Comparison of ENCODE assay signal across 32 mouse cellular contexts in the genomic region with DNA sequence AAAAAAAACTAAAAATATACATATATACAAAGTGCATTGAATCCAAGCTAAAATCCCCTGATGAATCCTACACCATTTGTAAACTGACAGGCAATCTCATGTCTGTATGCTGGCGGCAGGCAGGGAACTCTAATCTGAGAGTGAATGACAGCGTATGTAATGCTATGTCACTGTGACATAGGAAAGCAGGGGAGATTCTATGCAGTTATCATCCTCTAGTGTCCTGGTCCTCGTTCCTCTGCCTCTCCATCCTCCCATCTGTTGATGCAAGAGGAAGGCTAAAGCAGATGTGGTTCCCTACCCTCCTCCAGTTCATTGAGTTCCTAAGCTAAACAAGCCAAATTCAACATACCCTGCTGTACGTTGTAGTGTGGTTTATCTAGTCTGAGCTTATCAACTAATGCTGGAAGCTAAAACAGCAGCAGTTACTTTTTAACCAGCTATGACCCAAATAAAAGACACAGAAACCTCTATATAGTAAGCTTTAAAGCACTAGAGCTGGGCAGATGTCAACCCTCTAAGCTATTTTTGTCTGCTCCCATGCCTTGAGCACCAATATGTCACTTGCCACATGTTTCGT. TPM values are rescaled to one million over a fixed set of nuclear protein-coding genes. Genes with fewer than 3 reads are reported as not detected.
A peak's percentile ranks its signal among the peaks of the same experiment; 100 is the strongest.
DNase-seq lines count a peak whose midpoint lies in the region; ATAC-seq and TF ChIP-seq lines count a peak whose summit lies in the region.
"Had no signal": no experiment of that assay in that cellular context is flagged by ENCODE, and none has a peak within 500 bp of the region (broad histone marks: within the 10 kb centered on the region; RNA-seq: fewer than 3 reads in every experiment).

No protein-coding gene starts in this region.

- 21% methylated on average over 5 of the region's 5 CpGs for WGBS in liver, embryonic 12.5 days (ENCODE audit: insufficient replicate concordance)
- WGBS in liver, postnatal 0 days (ENCODE audit: insufficient replicate concordance): 34% methylated on average over 5 of the region's 5 CpGs

- H3K27ac ChIP-seq in liver, embryonic 12.5 days: peak overlapping the region; percentile 66
- peak overlapping the region; percentile 30 for H3K27ac ChIP-seq in liver, postnatal 0 days (ENCODE audit: low read depth)
- H3K27ac ChIP-seq: embryonic facial prominence, embryonic 10.5 days; embryonic facial prominence, embryonic 15.5 days; heart, embryonic 10.5 days; heart, embryonic 15.5 days; hindbrain, embryonic 12.5 days; hindbrain, postnatal 0 days; intestine, embryonic 15.5 days; limb, embryonic 12.5 days; macrophage; midbrain, embryonic 12.5 days; neural tube, embryonic 13.5 days; stomach, embryonic 15.5 days had no signal

- no peak overlapping the region for H3K4me3 ChIP-seq in liver, embryonic 12.5 days
- no peak overlapping the region for H3K4me3 ChIP-seq in liver, postnatal 0 days (ENCODE audit: low read depth, low read length)
- H3K4me3 ChIP-seq: embryonic facial prominence, embryonic 10.5 days; embryonic facial prominence, embryonic 15.5 days; heart, embryonic 10.5 days; heart, embryonic 15.5 days; hindbrain, embryonic 12.5 days; intestine, embryonic 15.5 days; limb, embryonic 12.5 days; midbrain, embryonic 12.5 days; neural tube, embryonic 13.5 days; stomach, embryonic 15.5 days had no signal

- DNase-seq in c-Kit-negative CD71-positive TER-119-positive erythroid progenitor cells, embryonic 14.5 days (ENCODE audit: low read depth, low spot score): peak; percentile 60
- DNase-seq in liver, postnatal 0 days: no peak
- no peak for DNase-seq in cerebellum, adult 9-10 months
- DNase-seq in kidney, adult 11 months: no peak
- no peak for DNase-seq in thymus, postnatal 36 days
- DNase-seq: adrenal gland, adult 2 months; cerebellum, adult 11-12 months; cerebellum, postnatal 10 days; gastrocnemius, postnatal 25 days; heart, adult 11 months; kidney, adult 9 months; kidney, postnatal 10 days; layer of hippocampus, adult 9-11 months; lung, adult 18-20 months; thymus, postnatal 25 days had no signal

- no peaks in the 10 kb centered on the region for H3K9me3 ChIP-seq in liver, embryonic 12.5 days (replicated peaks)
- H3K9me3 ChIP-seq in liver, postnatal 0 days (ENCODE audit: low read length): no peaks in the 10 kb centered on the region
- H3K9me3 ChIP-seq: embryonic facial prominence, embryonic 10.5 days; embryonic facial prominence, embryonic 15.5 days; heart, embryonic 10.5 days; heart, embryonic 15.5 days; hindbrain, embryonic 12.5 days; intestine, embryonic 15.5 days; limb, embryonic 12.5 days; midbrain, embryonic 12.5 days; neural tube, embryonic 13.5 days; stomach, embryonic 15.5 days had no signal

- no peaks in the 10 kb centered on the region for H3K36me3 ChIP-seq in liver, embryonic 12.5 days
- no peaks in the 10 kb centered on the region for H3K36me3 ChIP-seq in liver, postnatal 0 days (replicated peaks; ENCODE audit: insufficient read depth, low read length)
- H3K36me3 ChIP-seq: embryonic facial prominence, embryonic 10.5 days; embryonic facial prominence, embryonic 15.5 days; heart, embryonic 10.5 days; heart, embryonic 15.5 days; hindbrain, embryonic 12.5 days; intestine, embryonic 15.5 days; limb, embryonic 12.5 days; midbrain, embryonic 12.5 days; neural tube, embryonic 13.5 days; stomach, embryonic 15.5 days had no signal

- peak; percentile 80; the same call in 1 of the 2 replicates for TF ChIP-seq EP300 in liver, postnatal 0 days (IDR thresholded peaks at IDR 0.05; ENCODE audit: low read depth)

- no peak for TF ChIP-seq CTCF in liver, postnatal 0 days (IDR thresholded peaks at IDR 0.05; ENCODE audit: low read depth)

- H3K27me3 ChIP-seq in liver, embryonic 12.5 days (replicated peaks): no peaks in the 10 kb centered on the region
- H3K27me3 ChIP-seq in liver, postnatal 0 days (ENCODE audit: insufficient read depth, low read length): no peaks in the 10 kb centered on the region
- H3K27me3 ChIP-seq: embryonic facial prominence, embryonic 15.5 days; heart, embryonic 15.5 days; hindbrain, embryonic 12.5 days; intestine, embryonic 15.5 days; limb, embryonic 12.5 days; midbrain, embryonic 12.5 days; neural tube, embryonic 13.5 days; stomach, embryonic 15.5 days had no signal

- peak overlapping the region; percentile 34 for H3K4me2 ChIP-seq in liver, embryonic 12.5 days
- no peak overlapping the region for H3K4me2 ChIP-seq in liver, postnatal 0 days (ENCODE audit: low read depth, low read length)
- H3K4me2 ChIP-seq: embryonic facial prominence, embryonic 15.5 days; heart, embryonic 15.5 days; hindbrain, embryonic 12.5 days; intestine, embryonic 15.5 days; limb, embryonic 12.5 days; midbrain, embryonic 12.5 days; neural tube, embryonic 13.5 days; stomach, embryonic 15.5 days had no signal

- ATAC-seq in common myeloid progenitor, adult 5-6 weeks (replicated peaks; ENCODE audit: low read depth, poor library complexity, severe bottlenecking): peak; percentile 38
- ATAC-seq in liver, embryonic 12.5 days: peak; percentile 85
- ATAC-seq in liver, postnatal 0 days: peak; percentile 75
- ATAC-seq: CD4-positive, CD25-positive, alpha-beta regulatory T cell, adult 4 months; forebrain, embryonic 14.5 days; hindbrain, postnatal 0 days; intestine, embryonic 15.5 days; lung, postnatal 0 days had no signal

- H3K4me1 ChIP-seq in liver, embryonic 12.5 days: peaks cover 66% of the 10 kb centered on the region
- peaks cover 11% of the 10 kb centered on the region for H3K4me1 ChIP-seq in liver, postnatal 0 days (ENCODE audit: insufficient read depth)
- H3K4me1 ChIP-seq: embryonic facial prominence, embryonic 10.5 days; embryonic facial prominence, embryonic 15.5 days; heart, embryonic 10.5 days; heart, embryonic 15.5 days; intestine, embryonic 15.5 days; midbrain, embryonic 12.5 days; neural tube, embryonic 13.5 days; stomach, embryonic 15.5 days had no signal

- peak overlapping the region; percentile 18; the same call in 1 of the 2 replicates for H3K9ac ChIP-seq in liver, embryonic 12.5 days
- H3K9ac ChIP-seq in liver, postnatal 0 days (replicated peaks): no peak overlapping the region
- H3K9ac ChIP-seq: embryonic facial prominence, embryonic 15.5 days; heart, embryonic 15.5 days; hindbrain, embryonic 12.5 days; intestine, embryonic 15.5 days; limb, embryonic 12.5 days; midbrain, embryonic 12.5 days; neural tube, embryonic 13.5 days; stomach, embryonic 15.5 days had no signal

RNA-seq across cellular contexts. Expression of gene Smarca5, which starts 55.5 kb away (rescaled TPM):
- 232 and 251 TPM in 2 replicates for total RNA-seq in common myeloid progenitor, adult 5-6 weeks (2017)
- 98.2 and 104 TPM in 2 replicates for polyA plus RNA-seq in liver, embryonic 12.5 days (2016; fragmentation: Nextera tagmentation; extraction: Ambion mirVana)
- 25.3 and 25.4 TPM in 2 replicates for polyA plus RNA-seq in liver, postnatal 0 days (2015; fragmentation: Nextera tagmentation; extraction: Ambion mirVana)
